Comparison of ENCODE assay signal across 8 mouse cellular contexts in the genomic region with DNA sequence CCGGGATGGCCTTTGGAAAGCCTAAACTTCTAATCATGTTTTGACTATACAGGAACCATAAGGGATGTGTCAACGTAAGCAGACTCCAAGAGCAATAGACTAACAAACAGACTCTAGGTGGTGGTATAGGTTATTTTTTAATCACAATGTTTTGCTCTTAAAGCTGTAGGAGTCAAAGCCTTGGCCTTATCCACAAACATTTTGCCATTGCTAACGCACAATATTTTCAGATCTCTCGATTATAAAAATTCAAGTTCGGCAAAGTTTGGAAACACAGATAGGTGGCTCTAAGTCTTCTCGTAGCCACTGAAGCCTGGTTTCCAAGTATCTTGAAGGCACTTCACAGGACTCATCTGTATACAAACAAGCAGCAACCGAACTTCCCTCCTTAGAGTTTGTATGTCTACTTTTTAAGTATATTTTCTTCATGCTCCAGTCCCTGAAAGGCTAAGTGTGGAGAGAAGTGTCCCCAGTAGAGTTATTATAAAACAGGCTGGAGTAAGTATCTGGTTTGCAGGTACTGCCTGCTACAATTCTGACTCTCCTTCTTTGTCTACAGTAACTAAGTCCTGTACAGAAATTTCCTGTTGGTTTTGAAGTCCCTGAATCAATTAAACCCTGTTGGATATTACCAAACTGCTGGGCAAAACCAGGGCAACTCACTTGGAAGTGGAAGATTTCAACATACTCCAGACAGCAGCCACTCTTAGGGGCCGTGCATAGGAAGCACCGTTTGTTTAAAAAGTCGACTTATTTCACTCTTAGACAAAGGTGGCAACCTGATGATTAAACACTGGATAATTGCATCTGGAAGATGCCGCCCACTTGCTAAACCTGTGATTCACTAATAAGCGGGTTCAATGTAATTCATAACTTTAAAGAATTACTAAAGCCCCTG. TPM values are rescaled to one million over a fixed set of nuclear protein-coding genes. Genes with fewer than 3 reads are reported as not detected.
DNase-seq lines count a peak whose midpoint lies in the region; ATAC-seq and TF ChIP-seq lines count a peak whose summit lies in the region.

No protein-coding gene starts in this region.

- TF ChIP-seq POLR2A in bone marrow, adult 2 months (IDR thresholded peaks at IDR 0.05; ENCODE audit: borderline replicate concordance, control insufficient read depth, low read depth, low read length) = no peak

- H3K27me3 ChIP-seq in kidney, embryonic 15.5 days = no peaks in the 10 kb centered on the region
- no peaks in the 10 kb centered on the region for H3K27me3 ChIP-seq in heart, embryonic 16.5 days (ENCODE audit: control insufficient read depth, insufficient read depth, low read length)

- peak overlapping the region; percentile 97 for H3K9ac ChIP-seq in kidney, embryonic 15.5 days
- peak overlapping the region; percentile 96 for H3K9ac ChIP-seq in heart, embryonic 16.5 days (ENCODE audit: low read length)

- H3K4me2 ChIP-seq in kidney, embryonic 15.5 days = peak overlapping the region; percentile 58
- peak overlapping the region; percentile 65 for H3K4me2 ChIP-seq in heart, embryonic 16.5 days (ENCODE audit: low read depth, low read length)

- no peaks in the 10 kb centered on the region for H3K9me3 ChIP-seq in kidney, embryonic 15.5 days (replicated peaks)
- no peaks in the 10 kb centered on the region for H3K9me3 ChIP-seq in heart, embryonic 16.5 days (replicated peaks; ENCODE audit: control insufficient read depth, low read length)

- H3K4me1 ChIP-seq in kidney, embryonic 15.5 days = peaks cover 53% of the 10 kb centered on the region
- H3K4me1 ChIP-seq in bone marrow, adult 2 months (ENCODE audit: control insufficient read depth, insufficient read depth, low read length) = peaks cover 2% of the 10 kb centered on the region; the same call in 1 of the 2 replicates
- H3K4me1 ChIP-seq in heart, embryonic 16.5 days (ENCODE audit: control insufficient read depth, insufficient read depth, low read length) = peaks cover 18% of the 10 kb centered on the region

- WGBS in kidney, embryonic 15.5 days = 20% methylated on average over 12 of the region's 12 CpGs
- 8% methylated on average over 12 of the region's 12 CpGs for WGBS in bone marrow, adult 2 months
- 36% methylated on average over 12 of the region's 12 CpGs for WGBS in heart, embryonic 16.5 days
- WGBS in macrophage (ENCODE audit: missing documents) = 9% methylated on average over 12 of the region's 12 CpGs

- H3K79me2 ChIP-seq in macrophage (ENCODE audit: inconsistent target) = peaks cover 61% of the 10 kb centered on the region

- TF ChIP-seq CTCF in bone marrow, adult 2 months (IDR thresholded peaks at IDR 0.05; ENCODE audit: control insufficient read depth, insufficient read depth, low read length) = no peak

- peak overlapping the region; percentile 94 for H3K4me3 ChIP-seq in kidney, embryonic 15.5 days (replicated peaks)
- H3K4me3 ChIP-seq in bone marrow, adult 2 months (replicated peaks; ENCODE audit: control insufficient read depth, low read depth, low read length) = peak overlapping the region; percentile 30
- H3K4me3 ChIP-seq in heart, embryonic 16.5 days (ENCODE audit: low read length) = peak overlapping the region; percentile 88
- H3K4me3 ChIP-seq in macrophage (ENCODE audit: inconsistent target) = peak overlapping the region; percentile 47

- peak overlapping the region; percentile 99 for H3K27ac ChIP-seq in kidney, embryonic 15.5 days
- H3K27ac ChIP-seq in bone marrow, adult 2 months (ENCODE audit: control insufficient read depth, insufficient read depth, low read depth, low read length, poor library complexity) = no peak overlapping the region
- H3K27ac ChIP-seq in heart, embryonic 16.5 days (ENCODE audit: low read length) = peak overlapping the region; percentile 26
- H3K27ac ChIP-seq in macrophage = no peak overlapping the region

- no peak for ATAC-seq in kidney, embryonic 15.5 days (replicated peaks; ENCODE audit: low FRiP score)
- no peak for ATAC-seq in heart, embryonic 16.5 days (replicated peaks; ENCODE audit: extremely low read depth, insufficient read depth, low FRiP score)

- DNase-seq in kidney, postnatal 4 days = no peak
- DNase-seq in urinary bladder, postnatal 14 days (ENCODE audit: low spot score) = no peak
- no peak for DNase-seq in right cerebral cortex, postnatal 14 days
- no peak for DNase-seq in urinary bladder, postnatal 36 days (ENCODE audit: low spot score in 2 of 2)

- H3K36me3 ChIP-seq in kidney, embryonic 15.5 days = peaks cover 9% of the 10 kb centered on the region; the same call in 1 of the 2 replicates
- H3K36me3 ChIP-seq in heart, embryonic 16.5 days (ENCODE audit: control insufficient read depth, insufficient read depth) = no peaks in the 10 kb centered on the region
- no peaks in the 10 kb centered on the region for H3K36me3 ChIP-seq in macrophage (ENCODE audit: inconsistent target)

RNA-seq across cellular contexts. Expression of a gene that starts 2.7 kb away (rescaled TPM):
- 55.0 and 58.3 TPM in 2 replicates for polyA plus RNA-seq in kidney, embryonic 15.5 days (2015; fragmentation: Nextera tagmentation; extraction: Ambion mirVana)
- polyA plus RNA-seq in bone marrow, adult 2 months (2011; ENCODE audit: insufficient read depth, insufficient read length, low replicate concordance, missing spikeins) = 6.7 and 7.1 TPM in 2 replicates
- polyA plus RNA-seq in heart, embryonic 16.5 days (2015; fragmentation: Nextera tagmentation; extraction: Ambion mirVana) = 23.1 and 23.8 TPM in 2 replicates
- total RNA-seq in macrophage (2018; cell fraction: chromatin; rRNA removed) = 100 to 1,000 TPM in 1 of 26 experiments, 10 to 100 TPM in 25; 42.6 to 104 (median 62.6) TPM
- 10 to 100 TPM; 13.2 to 22.2 (median 15.7) TPM for total RNA-seq in macrophage (2018; cell fraction: cytosol; rRNA removed)
- total RNA-seq in macrophage (2018; cell fraction: nucleus; rRNA removed) = 10 to 100 TPM; 28.7 to 85.8 (median 44.0) TPM
- polyA plus RNA-seq in macrophage (2018) = 5.8 to 6.5 TPM (median 6.0 TPM) in 3 replicates

Comparison
In these comparisons a context has a peak if more than half of its experiments do, and no peak if none do; other contexts are left out.
1. H3K27ac ChIP-seq: peak in kidney, embryonic 15.5 days (single experiment) and heart, embryonic 16.5 days (single experiment); none in bone marrow, adult 2 months (single experiment) and macrophage (single experiment).
2. H3K4me3 ChIP-seq: peak in every context shown above with its lines; median percentile 94 in kidney, embryonic 15.5 days; 88 in heart, embryonic 16.5 days; 47 in macrophage; 30 in bone marrow, adult 2 months.